Mouse (Mus musculus) heart, embryonic 16.5 days (tissue): Measurements from ENCODE around the gene Tmem89. TPM values are rescaled to one million over a fixed set of nuclear protein-coding genes. Genes with fewer than 3 reads are reported as not detected.
A peak's percentile ranks its signal among the peaks of the same experiment; 100 is the strongest.

Experiments
- ATAC-seq: fragments of 200-750 bp; cut with Nextera tagmentation; replicated peaks from 2 replicates; pipeline ENCODE4 v1.8.0; 2017; ENCODE audit warnings: moderate number of reproducible peaks; ENCODE audit not compliant: insufficient read depth, low FRiP score; ENCODE audit errors: extremely low read depth
- H3K27ac ChIP-seq: fragments of 300-500 bp; sonication (generic); 2 replicates; pipeline ENCODE4 v1.5.1; 2014; ENCODE audit warnings: mild to moderate bottlenecking, low read length, control low read depth, moderate library complexity
- H3K27me3 ChIP-seq: fragments of 300-500 bp; sonication (generic); 2 replicates; pipeline ENCODE4 v1.6.1; 2014; ENCODE audit warnings: low read length, mixed read lengths; ENCODE audit not compliant: control insufficient read depth, insufficient read depth
- H3K36me3 ChIP-seq: fragments of 300-500 bp; sonication (generic); 2 replicates; pipeline ENCODE4 v1.6.1; 2014; ENCODE audit not compliant: control insufficient read depth, insufficient read depth
- H3K4me1 ChIP-seq: fragments of 300-500 bp; sonication (generic); 2 replicates; pipeline ENCODE4 v1.6.1; 2014; ENCODE audit warnings: low read length, mixed read lengths; ENCODE audit not compliant: control insufficient read depth, insufficient read depth
- H3K4me2 ChIP-seq: fragments of 300-500 bp; sonication (generic); 2 replicates; pipeline ENCODE4 v1.6.1; 2014; ENCODE audit warnings: low read depth, mild to moderate bottlenecking, control low read depth, low read length
- H3K4me3 ChIP-seq: fragments of 300-500 bp; sonication (generic); 2 replicates; pipeline ENCODE4 v1.5.1; 2014; ENCODE audit warnings: mild to moderate bottlenecking, control low read depth, low read length
- H3K9ac ChIP-seq: fragments of 300-500 bp; sonication (generic); 2 replicates; pipeline ENCODE4 v1.6.1; 2014; ENCODE audit warnings: low read length, control low read depth
- H3K9me3 ChIP-seq: fragments of 300-500 bp; sonication (generic); replicated peaks from 2 replicates; pipeline ENCODE4 v1.6.1; 2016; ENCODE audit warnings: low read length; ENCODE audit not compliant: control insufficient read depth
- WGBS: fragments of 180-500 bp; shearing (Covaris S2); extraction: QIAGEN DNeasy Blood & Tissue Kit; methylation state at CpG from one replicate; pipeline ENCODE4 v1.1.7; 2014; 5-methylcytosine and 5-hydroxymethylcytosine counted together
- polyA plus RNA-seq: library from polyadenylated mRNA; unstranded; fragments of >200 nt; fragmentation: Nextera tagmentation; extraction: Ambion mirVana; gene quantifications from 2 replicates; pipeline ENCODE4 v1.2.1, GENCODE M21; 2015

Tmem89 gene
- polyA plus RNA-seq = not detected in 2 replicates

DNA sequence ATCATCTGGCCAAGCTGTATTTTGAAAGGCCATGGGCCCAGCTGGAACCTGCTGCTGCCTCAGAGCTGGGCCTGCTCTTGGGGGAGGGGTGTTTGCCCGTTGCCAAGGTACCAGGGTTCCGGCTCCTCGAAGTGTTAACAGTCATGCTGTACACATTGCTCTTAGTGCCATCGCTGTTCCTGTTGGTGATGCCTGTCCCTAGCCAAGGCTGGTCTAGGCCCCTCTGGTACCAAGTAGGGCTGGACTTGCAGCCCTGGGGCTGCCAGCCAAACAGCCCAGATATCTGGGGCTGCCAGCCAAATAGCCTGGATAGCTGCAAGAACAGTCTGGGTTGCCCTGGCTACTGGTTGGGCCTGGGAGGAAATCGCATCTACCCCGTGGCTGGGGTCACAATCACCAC is at the start of gene Tmem89:
Tmem89 (plus strand) TSS at position 129 of the 400 bp plus-strand sequence.
- no peak for ATAC-seq
- H3K4me2 ChIP-seq = no peak within 1 kb of the TSS
- H3K27ac ChIP-seq = no peak within 1 kb of the TSS
- H3K27me3 ChIP-seq = no peaks in the 10 kb centered on the region
- no peaks in the 10 kb centered on the region for H3K36me3 ChIP-seq
- H3K4me3 ChIP-seq = no peak within 1 kb of the TSS
- WGBS = 62% methylated on average over 6 of the region's 6 CpGs
- H3K9ac ChIP-seq = no peak within 1 kb of the TSS
- H3K4me1 ChIP-seq = no peaks in the 10 kb centered on the region
- no peaks in the 10 kb centered on the region for H3K9me3 ChIP-seq

DNA sequence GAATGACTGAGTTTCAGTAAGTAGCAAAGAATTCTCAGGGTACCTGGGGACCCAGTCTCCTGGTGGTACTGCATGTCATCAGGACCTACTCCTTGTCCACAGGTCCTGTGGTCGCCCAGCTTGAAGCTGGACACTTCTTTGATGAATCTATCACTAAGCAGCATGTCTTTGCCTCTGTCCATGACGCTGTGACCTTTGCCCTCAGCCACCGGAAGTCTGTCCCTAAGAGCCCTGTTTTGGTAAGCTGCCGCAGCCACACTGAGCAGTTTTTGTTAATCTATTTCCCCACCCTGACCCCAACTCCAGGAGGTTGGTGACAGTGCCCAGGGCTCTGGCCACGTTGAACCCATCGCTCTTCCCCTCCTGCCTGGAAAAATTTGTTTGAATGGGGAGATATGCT is 2.1 kb upstream of the Tmem89 start:
- ATAC-seq = no peak
- no peak overlapping the region for H3K4me3 ChIP-seq
- no peak overlapping the region for H3K27ac ChIP-seq
- H3K4me1 ChIP-seq = no peaks in the 10 kb centered on the region
- H3K9me3 ChIP-seq = no peaks in the 10 kb centered on the region
- H3K36me3 ChIP-seq = no peaks in the 10 kb centered on the region
- no peak overlapping the region for H3K4me2 ChIP-seq
- no peaks in the 10 kb centered on the region for H3K27me3 ChIP-seq
- WGBS = 71% methylated on average over 6 of the region's 6 CpGs
- H3K9ac ChIP-seq = no peak overlapping the region

GRCm38 (mm10) chr9:108913161-108913560 is 1.3 kb upstream of the Tmem89 start:
- H3K27ac ChIP-seq = no peak overlapping the region
- no peak overlapping the region for H3K9ac ChIP-seq
- no peak overlapping the region for H3K4me3 ChIP-seq
- no peaks in the 10 kb centered on the region for H3K36me3 ChIP-seq
- H3K27me3 ChIP-seq = no peaks in the 10 kb centered on the region
- WGBS = 86% methylated on average over 7 of the region's 7 CpGs
- no peak overlapping the region for H3K4me2 ChIP-seq
- H3K9me3 ChIP-seq = no peaks in the 10 kb centered on the region
- no peak for ATAC-seq
- no peaks in the 10 kb centered on the region for H3K4me1 ChIP-seq

- no peaks in the 10 kb centered on the region for H3K4me1 ChIP-seq
- no peak overlapping the region for H3K27ac ChIP-seq
- H3K4me2 ChIP-seq = no peak overlapping the region
- H3K4me3 ChIP-seq = no peak overlapping the region
- no peaks in the 10 kb centered on the region for H3K9me3 ChIP-seq
- no peaks in the 10 kb centered on the region for H3K27me3 ChIP-seq
- ATAC-seq = no peak
- H3K36me3 ChIP-seq = no peaks in the 10 kb centered on the region
- 71% methylated on average over 10 of the region's 10 CpGs for WGBS
- no peak overlapping the region for H3K9ac ChIP-seq
Observed at GRCm38 (mm10) chr9:108913621-108914020, 798 bp upstream of the Tmem89 start.

DNA sequence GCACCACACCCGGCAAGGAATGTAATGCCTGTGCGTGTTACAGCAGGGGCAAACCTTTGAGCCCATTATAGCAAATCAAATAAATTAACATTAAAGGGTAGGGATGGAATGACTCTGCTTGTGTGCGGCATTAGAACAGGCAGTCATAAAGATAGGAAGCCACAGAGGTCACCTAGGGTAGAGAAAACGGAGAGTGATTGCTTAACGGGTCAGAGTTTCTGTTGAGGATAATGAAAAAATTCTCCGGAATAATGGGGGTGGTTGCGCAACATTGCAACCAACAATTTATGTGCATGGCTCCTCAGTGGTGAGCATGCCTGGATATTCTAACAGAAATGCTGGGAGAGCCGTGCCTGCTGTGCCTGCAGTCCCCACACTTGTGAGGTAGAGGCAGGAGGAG is 11.5 kb downstream of the Tmem89 start:
- H3K36me3 ChIP-seq = no peaks in the 10 kb centered on the region
- no peaks in the 10 kb centered on the region for H3K9me3 ChIP-seq
- H3K4me1 ChIP-seq = no peaks in the 10 kb centered on the region
- no peak overlapping the region for H3K4me3 ChIP-seq
- no peak overlapping the region for H3K27ac ChIP-seq
- ATAC-seq = no peak
- no peak overlapping the region for H3K9ac ChIP-seq
- peaks cover 2% of the 10 kb centered on the region; the same call in 1 of the 2 replicates for H3K27me3 ChIP-seq
- no peak overlapping the region for H3K4me2 ChIP-seq
- WGBS = 69% methylated on average over 8 of the region's 8 CpGs

DNA sequence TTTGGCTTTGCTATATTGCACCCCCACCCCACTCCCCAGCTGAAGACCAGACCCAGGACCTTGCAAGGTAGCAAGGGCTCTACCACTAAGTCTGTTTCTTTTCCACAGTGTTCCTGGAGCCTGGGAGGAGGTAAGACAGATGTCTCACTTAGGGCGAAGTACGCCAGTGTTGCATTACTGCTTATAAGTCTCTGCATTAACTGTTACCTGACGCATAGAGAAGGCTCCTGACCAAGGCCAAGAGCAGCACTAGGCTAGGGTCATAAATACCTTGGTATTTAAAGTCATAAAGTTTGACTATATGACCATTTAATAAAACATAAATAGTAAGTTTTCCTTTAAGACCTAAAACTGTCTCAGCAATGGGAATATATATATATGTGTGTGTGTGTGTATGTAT is 14.0 kb downstream of the Tmem89 start:
- no peak overlapping the region for H3K4me3 ChIP-seq
- no peaks in the 10 kb centered on the region for H3K36me3 ChIP-seq
- 79% methylated on average over 3 of the region's 3 CpGs for WGBS
- no peak overlapping the region for H3K9ac ChIP-seq
- no peak for ATAC-seq
- H3K4me2 ChIP-seq = no peak overlapping the region
- peaks cover 2% of the 10 kb centered on the region; the same call in 1 of the 2 replicates for H3K27me3 ChIP-seq
- H3K27ac ChIP-seq = no peak overlapping the region
- peaks cover 2% of the 10 kb centered on the region; the same call in 1 of the 2 replicates for H3K9me3 ChIP-seq
- H3K4me1 ChIP-seq = no peaks in the 10 kb centered on the region

- no peak for ATAC-seq
- peaks cover 8% of the 10 kb centered on the region for H3K4me1 ChIP-seq
- H3K27me3 ChIP-seq = no peaks in the 10 kb centered on the region
- no peak overlapping the region for H3K9ac ChIP-seq
- H3K27ac ChIP-seq = no peak overlapping the region
- peak overlapping the region; percentile 42; the same call in 1 of the 2 replicates for H3K4me2 ChIP-seq
- WGBS = 10% methylated on average over 3 of the region's 3 CpGs
- H3K9me3 ChIP-seq = peaks cover 2% of the 10 kb centered on the region; the same call in 1 of the 2 replicates
- H3K4me3 ChIP-seq = peak overlapping the region; percentile 90; the same call in 1 of the 2 replicates
- peaks cover 29% of the 10 kb centered on the region for H3K36me3 ChIP-seq
Observed at GRCm38 (mm10) chr9:108935991-108936390, 21.6 kb downstream of the Tmem89 start.

- peak; percentile 90 for ATAC-seq
- peak within 1 kb of the TSS; percentile 80 for H3K4me2 ChIP-seq
- peaks cover 8% of the 10 kb centered on the region for H3K4me1 ChIP-seq
- peak within 1 kb of the TSS; percentile 98 for H3K9ac ChIP-seq
- peaks cover 2% of the 10 kb centered on the region; the same call in 1 of the 2 replicates for H3K9me3 ChIP-seq
- H3K4me3 ChIP-seq = peak within 1 kb of the TSS; percentile 90
- H3K27ac ChIP-seq = peak within 1 kb of the TSS; percentile 83
- H3K36me3 ChIP-seq = peaks cover 33% of the 10 kb centered on the region
- H3K27me3 ChIP-seq = no peaks in the 10 kb centered on the region
- WGBS = under 1% methylated on average over 58 of the region's 58 CpGs
Observed at GRCm38 (mm10) chr9:108936418-108937364, 22.3 kb downstream of the Tmem89 start, which contains the start of gene Uqcrc1. Gene Uqcrc1, plus strand, starts transcription at chr9:108936633.

- H3K27ac ChIP-seq = no peak overlapping the region
- H3K36me3 ChIP-seq = peaks cover 76% of the 10 kb centered on the region
- H3K4me2 ChIP-seq = no peak overlapping the region
- H3K9me3 ChIP-seq = no peaks in the 10 kb centered on the region
- 74% methylated on average over 9 of the region's 9 CpGs for WGBS
- H3K4me3 ChIP-seq = no peak overlapping the region
- ATAC-seq = no peak
- H3K27me3 ChIP-seq = no peaks in the 10 kb centered on the region
- peaks cover 18% of the 10 kb centered on the region for H3K4me1 ChIP-seq
- no peak overlapping the region for H3K9ac ChIP-seq
Observed at GRCm38 (mm10) chr9:108945111-108945510, 30.7 kb downstream of the Tmem89 start.
